Comparison of ENCODE assay signal across 8 mouse cellular contexts in the genomic region with DNA sequence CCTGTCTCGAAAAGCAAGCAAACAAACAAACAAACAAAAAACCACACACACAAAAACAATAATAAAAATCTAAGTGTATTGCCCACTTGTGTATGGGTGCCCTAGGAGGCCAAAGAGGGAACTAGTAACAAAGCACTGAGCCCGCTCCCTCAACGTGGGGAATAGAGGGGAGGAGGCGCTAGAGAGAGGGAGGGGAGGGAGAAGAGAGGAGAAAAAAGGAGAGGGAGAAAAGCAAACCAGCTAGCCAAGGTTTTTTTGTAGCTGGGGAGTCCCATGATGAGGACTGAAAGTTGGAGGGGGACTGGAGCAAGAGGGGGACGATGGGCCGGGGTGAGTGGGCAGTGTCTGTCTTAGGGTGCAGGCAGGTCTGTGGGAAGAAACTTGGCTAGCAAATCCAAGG. TPM values are rescaled to one million over a fixed set of nuclear protein-coding genes. Genes with fewer than 3 reads are reported as not detected.
DNase-seq lines count a peak whose midpoint lies in the region; ATAC-seq lines count a peak whose summit lies in the region.

No protein-coding gene starts in this region.

- H3K4me1 ChIP-seq in lung, embryonic 16.5 days (replicated peaks; ENCODE audit: control insufficient read depth, insufficient read depth, low read length) = peaks cover 27% of the 10 kb centered on the region
- H3K4me1 ChIP-seq in hindbrain, embryonic 14.5 days (replicated peaks; ENCODE audit: control insufficient read depth, insufficient read depth, low read length) = peaks cover 48% of the 10 kb centered on the region
- peaks cover 49% of the 10 kb centered on the region for H3K4me1 ChIP-seq in midbrain, embryonic 12.5 days

- 4% methylated on average over 6 of the region's 6 CpGs for WGBS in lung, embryonic 16.5 days
- WGBS in hindbrain, embryonic 14.5 days = 9% methylated on average over 6 of the region's 6 CpGs
- 9% methylated on average over 6 of the region's 6 CpGs for WGBS in midbrain, embryonic 12.5 days

- H3K4me3 ChIP-seq in lung, embryonic 16.5 days (ENCODE audit: low read length) = peak overlapping the region; percentile 91
- H3K4me3 ChIP-seq in hindbrain, embryonic 14.5 days (replicated peaks; ENCODE audit: low read length) = peak overlapping the region; percentile 84
- H3K4me3 ChIP-seq in midbrain, embryonic 12.5 days = peak overlapping the region; percentile 81

- no peak for DNase-seq in lung, postnatal 25 days (ENCODE audit: low spot score)
- DNase-seq in embryo, embryonic 10.5 days (ENCODE audit: low spot score) = peak; percentile 77
- DNase-seq in hindbrain, embryonic 14.5 days (ENCODE audit: low spot score) = no peak
- no peak for DNase-seq in spleen, adult 12 weeks (ENCODE audit: low spot score)
- DNase-seq in frontal cortex, postnatal 14 days (ENCODE audit: low spot score in 2 of 2) = no peak
- no peak for DNase-seq in cerebellum, adult 11 months

- no peaks in the 10 kb centered on the region for H3K9me3 ChIP-seq in lung, embryonic 16.5 days (ENCODE audit: control insufficient read depth, low read length)
- H3K9me3 ChIP-seq in hindbrain, embryonic 14.5 days (ENCODE audit: control insufficient read depth, low read length) = no peaks in the 10 kb centered on the region
- H3K9me3 ChIP-seq in midbrain, embryonic 12.5 days = no peaks in the 10 kb centered on the region

- H3K36me3 ChIP-seq in lung, embryonic 16.5 days (ENCODE audit: control insufficient read depth, insufficient read depth, low read length) = no peaks in the 10 kb centered on the region
- no peaks in the 10 kb centered on the region for H3K36me3 ChIP-seq in hindbrain, embryonic 14.5 days (replicated peaks; ENCODE audit: control insufficient read depth, insufficient read depth)
- no peaks in the 10 kb centered on the region for H3K36me3 ChIP-seq in midbrain, embryonic 12.5 days

- peak; percentile 16 for ATAC-seq in lung, embryonic 16.5 days (ENCODE audit: low read depth)
- ATAC-seq in hindbrain, embryonic 14.5 days (ENCODE audit: low FRiP score) = peak; percentile 3; the same call in 1 of the 2 replicates
- ATAC-seq in midbrain, embryonic 12.5 days (ENCODE audit: low FRiP score, low read depth) = 0 out of 2 replicates have a peak, but pooled peaks have one; percentile 10

- no peaks in the 10 kb centered on the region for H3K27me3 ChIP-seq in lung, embryonic 16.5 days (ENCODE audit: control insufficient read depth, insufficient read depth, low read depth, low read length)
- H3K27me3 ChIP-seq in hindbrain, embryonic 14.5 days (ENCODE audit: control insufficient read depth, insufficient read depth, low read length) = no peaks in the 10 kb centered on the region
- no peaks in the 10 kb centered on the region for H3K27me3 ChIP-seq in midbrain, embryonic 12.5 days

- H3K27ac ChIP-seq in lung, embryonic 16.5 days (ENCODE audit: low read length) = peak overlapping the region; percentile 99
- H3K27ac ChIP-seq in hindbrain, embryonic 14.5 days = peak overlapping the region; percentile 98
- peak overlapping the region; percentile 99 for H3K27ac ChIP-seq in midbrain, embryonic 12.5 days (replicated peaks)

- peak overlapping the region; percentile 95 for H3K9ac ChIP-seq in lung, embryonic 16.5 days (ENCODE audit: low read length)
- peak overlapping the region; percentile 72 for H3K9ac ChIP-seq in hindbrain, embryonic 14.5 days
- H3K9ac ChIP-seq in midbrain, embryonic 12.5 days (replicated peaks) = peak overlapping the region; percentile 96

- peak overlapping the region; percentile 89 for H3K4me2 ChIP-seq in lung, embryonic 16.5 days (ENCODE audit: low read depth, low read length)
- peak overlapping the region; percentile 82 for H3K4me2 ChIP-seq in hindbrain, embryonic 14.5 days (replicated peaks)
- H3K4me2 ChIP-seq in midbrain, embryonic 12.5 days (replicated peaks) = peak overlapping the region; percentile 79

RNA-seq across cellular contexts. Expression of gene Srsf10, which starts 0.5 kb away (rescaled TPM):
- 245 and 264 TPM in 2 replicates for polyA plus RNA-seq in lung, embryonic 16.5 days (2015; fragmentation: Nextera tagmentation; extraction: Ambion mirVana)
- polyA plus RNA-seq in hindbrain, embryonic 14.5 days (2014; fragmentation: Nextera tagmentation; extraction: Ambion mirVana) = 200 and 208 TPM in 2 replicates
- polyA plus RNA-seq in midbrain, embryonic 12.5 days (2016; fragmentation: Nextera tagmentation; extraction: Ambion mirVana) = 351 and 371 TPM in 2 replicates

RNA-seq across cellular contexts. Expression of gene Pnrc2, which starts 18.6 kb away (rescaled TPM):
- polyA plus RNA-seq in lung, embryonic 16.5 days (2015; fragmentation: Nextera tagmentation; extraction: Ambion mirVana) = 217 and 224 TPM in 2 replicates
- polyA plus RNA-seq in hindbrain, embryonic 14.5 days (2014; fragmentation: Nextera tagmentation; extraction: Ambion mirVana) = 95.0 and 105 TPM in 2 replicates
- polyA plus RNA-seq in midbrain, embryonic 12.5 days (2016; fragmentation: Nextera tagmentation; extraction: Ambion mirVana) = 189 and 199 TPM in 2 replicates

RNA-seq across cellular contexts. Expression of gene Cnr2, which starts 40.1 kb away (rescaled TPM):
- 1.3 TPM in 2 replicates for polyA plus RNA-seq in lung, embryonic 16.5 days (2015; fragmentation: Nextera tagmentation; extraction: Ambion mirVana)
- 0.13 and 0.17 TPM in 2 replicates for polyA plus RNA-seq in hindbrain, embryonic 14.5 days (2014; fragmentation: Nextera tagmentation; extraction: Ambion mirVana)
- polyA plus RNA-seq in midbrain, embryonic 12.5 days (2016; fragmentation: Nextera tagmentation; extraction: Ambion mirVana) = 0.13 and 0.27 TPM in 2 replicates
